In the genomic region with DNA sequence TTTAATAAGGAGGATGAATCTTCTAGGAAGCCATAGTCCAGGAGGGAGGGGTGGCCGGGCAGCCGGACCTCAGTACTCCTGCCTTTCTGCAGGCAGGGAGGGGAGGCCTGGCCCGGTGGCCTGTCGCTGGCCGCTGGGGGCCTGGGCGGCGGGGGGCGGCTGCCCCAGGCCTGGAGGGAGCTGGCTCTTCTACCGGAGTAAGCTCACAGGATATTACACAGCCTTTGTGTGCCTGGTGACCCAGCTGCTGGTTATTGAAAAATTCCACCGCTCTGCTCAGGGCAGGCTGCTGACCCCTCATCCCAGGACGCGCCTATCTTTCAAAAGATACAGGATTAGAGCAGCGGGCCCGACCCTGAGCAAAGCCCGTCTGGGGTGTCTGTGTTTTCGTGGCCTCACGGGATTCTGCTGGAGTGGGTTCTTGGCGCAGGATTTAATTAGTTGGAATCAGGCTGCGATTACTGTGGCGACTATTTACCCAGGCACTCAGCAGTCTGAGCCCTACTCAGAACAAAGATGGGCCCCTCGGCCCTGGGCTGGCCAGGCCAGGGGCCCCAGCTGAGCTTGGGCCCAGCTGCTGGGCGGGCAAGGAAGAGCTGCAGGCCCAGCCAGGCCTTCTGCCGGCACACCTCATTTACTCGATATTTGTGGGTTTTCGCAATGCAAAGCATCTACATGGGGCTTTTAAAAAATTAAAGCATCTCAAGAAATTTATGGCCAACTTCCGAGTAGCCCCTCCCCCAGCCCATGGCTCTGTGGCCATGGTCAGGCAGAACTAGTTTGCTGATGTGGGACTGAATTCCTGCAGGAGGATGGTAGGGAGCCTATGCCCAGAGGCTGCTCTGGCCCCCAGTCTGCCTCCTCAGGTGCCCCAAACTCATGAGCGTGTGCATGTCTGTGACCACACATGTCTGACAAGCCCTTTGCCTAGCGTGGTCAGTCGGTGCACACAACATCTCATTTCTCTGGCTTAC, we compare ENCODE assay signal across 9 mouse cellular contexts. TPM values are rescaled to one million over a fixed set of nuclear protein-coding genes. Genes with fewer than 3 reads are reported as not detected.
DNase-seq lines count a peak whose midpoint lies in the region; ATAC-seq lines count a peak whose summit lies in the region.
"Had no signal": no experiment of that assay in that cellular context is flagged by ENCODE, and none has a peak within 500 bp of the region (broad histone marks: within the 10 kb centered on the region; RNA-seq: fewer than 3 reads in every experiment).

No protein-coding gene starts in this region.

- H3K4me1 ChIP-seq in forebrain, embryonic 16.5 days (replicated peaks; ENCODE audit: control insufficient read depth, insufficient read depth, low read length): peaks cover 31% of the 10 kb centered on the region
- peaks cover 49% of the 10 kb centered on the region for H3K4me1 ChIP-seq in midbrain, embryonic 11.5 days (ENCODE audit: control insufficient read depth, insufficient read depth, low read length)

- no peak overlapping the region for H3K4me3 ChIP-seq in forebrain, embryonic 16.5 days (replicated peaks; ENCODE audit: low read length)
- H3K4me3 ChIP-seq in midbrain, embryonic 11.5 days (ENCODE audit: low read depth, low read length): no peak overlapping the region
- H3K4me3 ChIP-seq: liver, embryonic 13.5 days had no signal

- ATAC-seq in forebrain, embryonic 16.5 days: no peak
- peak; percentile 72 for ATAC-seq in midbrain, embryonic 11.5 days (ENCODE audit: low FRiP score)

- no peaks in the 10 kb centered on the region for H3K36me3 ChIP-seq in forebrain, embryonic 16.5 days (ENCODE audit: control insufficient read depth, insufficient read depth)
- no peaks in the 10 kb centered on the region for H3K36me3 ChIP-seq in midbrain, embryonic 11.5 days (ENCODE audit: control insufficient read depth, insufficient read depth, low read length)
- H3K36me3 ChIP-seq: liver, embryonic 13.5 days had no signal

- H3K27me3 ChIP-seq in forebrain, embryonic 16.5 days (replicated peaks; ENCODE audit: control insufficient read depth, insufficient read depth, low read length): peaks cover 63% of the 10 kb centered on the region
- peaks cover 84% of the 10 kb centered on the region for H3K27me3 ChIP-seq in midbrain, embryonic 11.5 days (ENCODE audit: control insufficient read depth, insufficient read depth, low read length)

- DNase-seq in urinary bladder, postnatal 25 days (ENCODE audit: low spot score): peak; percentile 32
- DNase-seq in urinary bladder, adult 18-20 months (ENCODE audit: low spot score in 2 of 2): no peak
- peak; percentile 95 for DNase-seq in midbrain, embryonic 11.5 days (ENCODE audit: low spot score, missing footprints)
- no peak for DNase-seq in right cerebral cortex, postnatal 25 days
- no peak for DNase-seq in spleen, adult 18-20 months
- no peak for DNase-seq in spleen, postnatal 36 days (ENCODE audit: low spot score in 2 of 2)
- DNase-seq: kidney, adult 11 months; liver, embryonic 13.5 days had no signal

- WGBS in forebrain, embryonic 16.5 days: 18% methylated on average over 28 of the region's 29 CpGs
- WGBS in midbrain, embryonic 11.5 days: 13% methylated on average over 29 of the region's 29 CpGs

- no peak overlapping the region for H3K4me2 ChIP-seq in forebrain, embryonic 16.5 days (ENCODE audit: low read length)
- H3K4me2 ChIP-seq in midbrain, embryonic 11.5 days: peak overlapping the region; percentile 10; the same call in 1 of the 2 replicates
- H3K4me2 ChIP-seq: liver, embryonic 13.5 days had no signal

- H3K9me3 ChIP-seq in forebrain, embryonic 16.5 days (ENCODE audit: control insufficient read depth, low read length): no peaks in the 10 kb centered on the region
- H3K9me3 ChIP-seq in midbrain, embryonic 11.5 days (ENCODE audit: control insufficient read depth, low read length): no peaks in the 10 kb centered on the region
- H3K9me3 ChIP-seq: liver, embryonic 13.5 days had no signal

- 0 out of 2 replicates have a peak overlapping the region, but pooled peaks have one; percentile 11 for H3K9ac ChIP-seq in forebrain, embryonic 16.5 days (replicated peaks; ENCODE audit: low read depth, low read length)
- peak overlapping the region; percentile 14; the same call in 1 of the 2 replicates for H3K9ac ChIP-seq in midbrain, embryonic 11.5 days (ENCODE audit: low read length)
- H3K9ac ChIP-seq: liver, embryonic 13.5 days had no signal

- no peak overlapping the region for H3K27ac ChIP-seq in forebrain, embryonic 16.5 days (ENCODE audit: low read length)
- H3K27ac ChIP-seq in midbrain, embryonic 11.5 days (ENCODE audit: low read depth, low read length): peak overlapping the region; percentile 32
- H3K27ac ChIP-seq: liver, embryonic 13.5 days had no signal

RNA-seq across cellular contexts. Expression of a gene that starts 55.1 kb away (rescaled TPM):
- polyA plus RNA-seq in forebrain, embryonic 16.5 days (2015; fragmentation: Nextera tagmentation; extraction: Ambion mirVana): not detected in 2 replicates
- 2.0 and 2.2 TPM in 2 replicates for polyA plus RNA-seq in midbrain, embryonic 11.5 days (2014; fragmentation: Nextera tagmentation; extraction: Ambion mirVana)
- polyA plus RNA-seq: liver, embryonic 13.5 days had no signal

Comparison
In these comparisons a context has a peak if more than half of its experiments do, and no peak if none do; other contexts are left out.
1. DNase-seq: peak in urinary bladder, postnatal 25 days (single experiment) and midbrain, embryonic 11.5 days (single experiment); none in urinary bladder, adult 18-20 months (0 of 2), right cerebral cortex, postnatal 25 days (single experiment), spleen, adult 18-20 months (0 of 2) and spleen, postnatal 36 days (0 of 2).